Mouse (Mus musculus) mouse trophoblast stem cell (cell line): ENCODE data around the gene Parvg.

Experiments
- in situ Hi-C, 2 experiments: fragments of 300-500 bp; cut with MseI, MboI; formaldehyde crosslinking; loops; 2 replicates in 1 of 2; 3 replicates in 1 of 2; pipeline ENCODE4 v1.15.1; 2025

Parvg gene

DNA sequence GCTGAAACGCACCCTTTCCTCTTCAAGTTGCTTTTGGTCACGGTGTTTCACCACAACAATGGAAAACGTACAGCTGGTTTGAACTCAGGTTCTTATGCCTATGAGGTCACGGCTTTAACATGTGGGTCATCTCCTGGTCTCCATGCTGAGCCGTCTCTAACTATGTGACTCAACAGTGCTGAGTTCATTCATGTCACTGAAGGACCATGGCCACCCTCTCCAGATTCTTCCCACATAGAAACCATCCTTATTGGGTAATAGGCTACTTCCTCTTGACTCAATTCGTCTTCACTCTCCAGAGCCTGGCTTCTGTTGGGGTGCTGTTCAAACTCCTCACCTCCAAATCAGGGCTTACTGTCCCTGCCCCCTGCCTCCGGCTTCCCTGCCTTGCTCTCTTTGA is 27.5 kb downstream of the Parvg start:
- in situ Hi-C loops, result no loop called here

GRCm38 (mm10) chr15:84351915-84352844 is 28.4 kb downstream of the Parvg start:
- in situ Hi-C loops, result no loop called here

DNA sequence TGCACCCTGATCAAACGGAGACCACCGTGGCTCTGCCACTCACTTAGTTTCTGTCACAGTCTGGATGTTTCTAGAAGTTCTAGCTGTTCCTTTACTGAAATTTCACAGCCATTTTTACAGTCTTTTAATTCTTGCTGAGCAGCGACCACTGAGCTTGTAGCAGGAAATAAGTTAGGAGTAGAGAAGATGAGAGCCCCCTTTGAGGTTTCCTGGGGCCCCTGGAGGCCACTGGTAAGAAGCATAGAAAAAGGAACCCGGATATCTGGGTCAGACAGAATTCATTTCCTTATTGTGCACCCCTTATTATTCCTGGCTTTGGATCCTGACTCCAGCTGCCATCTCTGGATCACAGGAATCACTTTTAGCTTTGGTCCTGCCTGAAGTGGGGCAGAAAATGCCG is 31.3 kb downstream of the Parvg start:
- in situ Hi-C loops, result no loop called here

DNA sequence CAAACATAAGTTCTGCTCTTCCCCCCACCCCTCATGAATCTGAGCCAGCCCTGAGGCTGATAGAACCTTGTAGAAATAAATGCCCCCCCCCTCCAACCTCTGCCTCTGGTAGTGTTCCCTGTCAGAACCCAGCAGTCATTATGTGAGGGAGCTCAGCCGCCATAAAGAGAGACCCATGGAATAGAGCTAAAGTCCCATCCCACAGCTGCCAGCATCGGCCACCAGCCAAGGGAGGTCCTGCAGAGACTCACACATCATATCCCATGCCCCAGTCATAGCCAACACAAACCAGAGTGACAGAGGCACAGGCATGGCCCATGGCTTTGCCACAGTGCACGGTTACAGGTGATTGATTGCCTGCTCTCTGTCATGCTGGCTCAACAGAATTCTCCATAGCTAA is 40.9 kb downstream of the Parvg start:
- in situ Hi-C loops, result no loop called here

- in situ Hi-C loops, result no loop called here
Measured at GRCm38 (mm10) chr15:84365675-84366381, 42.0 kb downstream of the Parvg start.

DNA sequence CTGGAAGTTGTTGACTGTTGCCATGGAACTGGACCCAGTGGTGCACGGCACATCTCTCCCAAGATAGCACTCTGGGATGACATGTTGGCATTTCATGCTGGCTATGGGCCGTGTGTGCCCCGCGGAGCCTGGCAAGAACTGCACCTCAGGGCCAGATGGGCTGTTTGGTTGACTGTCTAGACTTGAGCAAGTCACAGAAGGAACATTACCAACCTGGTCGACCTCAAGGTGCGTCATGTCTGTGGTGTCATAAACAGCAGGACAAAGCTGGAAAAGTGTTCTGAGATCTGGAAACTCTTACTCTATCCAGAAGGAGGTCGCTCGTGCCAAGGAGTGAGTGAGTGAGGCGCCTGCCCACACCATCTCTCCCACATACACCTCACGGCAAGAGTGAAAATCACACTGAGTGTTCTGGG is 42.8 kb downstream of the Parvg start:
- in situ Hi-C loops, result no loop called here

GRCm38 (mm10) chr15:84367402-84367801 is 43.6 kb downstream of the Parvg start:
- in situ Hi-C loops, result no loop called here

GRCm38 (mm10) chr15:84372801-84373200 is 49.0 kb downstream of the Parvg start:
- in situ Hi-C loops, result no loop called here

DNA sequence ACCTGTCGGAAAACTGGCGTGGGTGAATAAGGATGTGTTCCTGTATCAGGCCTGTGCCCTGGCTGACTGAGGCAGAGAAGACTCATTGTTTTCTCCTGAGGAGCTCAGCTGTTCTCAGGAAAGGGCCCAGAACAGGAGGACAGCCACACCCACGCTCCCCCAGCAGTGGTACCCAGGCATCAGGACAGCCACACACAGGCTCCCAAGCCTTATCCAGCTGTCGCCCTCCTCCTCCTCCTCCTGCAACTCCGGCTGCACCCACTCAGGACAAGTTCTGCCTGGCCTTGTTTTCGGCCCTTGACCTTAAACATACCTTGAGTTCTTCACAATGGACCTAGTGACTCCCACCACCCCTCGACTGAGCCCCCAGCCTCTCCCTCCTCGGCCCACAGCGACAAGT is 54.9 kb downstream of the Parvg start:
- in situ Hi-C loops, result no loop called here

DNA sequence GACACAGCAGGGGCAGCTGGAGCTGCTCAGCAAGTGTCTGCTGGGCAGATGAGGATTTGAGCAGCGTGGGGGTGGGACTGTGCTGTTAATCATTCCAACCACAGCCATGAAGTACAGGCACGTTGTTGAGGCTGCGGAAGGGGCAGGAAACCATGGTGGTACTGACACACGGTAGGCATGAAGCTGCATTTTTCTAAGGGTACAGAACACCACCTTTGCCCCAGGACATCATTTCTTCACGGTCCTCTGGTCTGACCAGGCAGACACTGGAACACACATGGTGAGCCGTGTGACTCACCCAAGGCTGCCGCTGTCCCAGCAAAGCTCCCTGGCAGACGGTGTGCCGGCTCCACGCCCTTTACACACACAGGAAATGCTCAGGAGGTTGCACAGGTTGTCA is 56.4 kb downstream of the Parvg start:
- in situ Hi-C loops, result no loop called here

DNA sequence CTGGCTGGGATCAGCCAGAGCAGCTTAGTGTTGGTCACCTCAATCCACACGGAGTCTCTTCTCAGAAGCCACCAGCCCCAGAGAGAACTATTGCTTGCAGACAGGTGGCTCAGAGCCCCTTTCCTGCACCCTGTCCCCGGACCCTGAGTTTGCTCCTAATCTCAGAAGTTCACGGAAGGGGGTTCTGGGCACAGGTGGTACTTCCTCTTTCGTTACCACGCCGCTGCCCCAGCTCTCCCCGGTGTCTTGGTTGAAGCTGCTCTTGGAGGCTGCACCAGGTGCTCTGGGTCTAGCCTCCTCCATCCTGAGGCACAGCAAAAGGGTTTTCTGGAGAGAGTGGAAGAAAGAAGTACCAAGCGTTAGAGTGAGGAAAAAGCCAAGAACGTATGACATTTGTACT is 60.2 kb downstream of the Parvg start:
- in situ Hi-C loops, result no loop called here

- in situ Hi-C loops, result no loop called here
Measured at GRCm38 (mm10) chr15:84385995-84386565, 62.3 kb downstream of the Parvg start.

GRCm38 (mm10) chr15:84388698-84389131 is 64.9 kb downstream of the Parvg start:
- in situ Hi-C loops, result no loop called here

- in situ Hi-C loops, result no loop called here
Measured at GRCm38 (mm10) chr15:84392131-84392530, 68.3 kb downstream of the Parvg start.
